Mouse (Mus musculus) CD4-positive helper T cell, adult 2 months (primary cell): ENCODE results near the gene Dst.
"Not testable (repeated sequence)": the region's sequence is repeated elsewhere in the genome, so short reads cannot be mapped to it uniquely, and the experiment has no call there.

ENCODE experiments used
- DNase-seq: peaks from one replicate; pipeline ENCODE4 v3.0.0-alpha.2; 2012; ENCODE audit warnings: low read depth, missing footprints, low spot score

Dst gene

GRCm38 (mm10) chr1:34290321-34290720, 382.3 kb downstream of the Dst start:
- DNase-seq = no peak

GRCm38 (mm10) chr1:34293198-34293597, 385.2 kb downstream of the Dst start:
- no peak for DNase-seq

GRCm38 (mm10) chr1:34297636-34298035, 389.6 kb downstream of the Dst start:
- no peak for DNase-seq

GRCm38 (mm10) chr1:34298631-34299184, 390.7 kb downstream of the Dst start:
- DNase-seq = no peak

- DNase-seq = no peak
Observed at GRCm38 (mm10) chr1:34299507-34299906, 391.5 kb downstream of the Dst start.

GRCm38 (mm10) chr1:34300309-34300980, 392.4 kb downstream of the Dst start:
- DNase-seq = no peak

GRCm38 (mm10) chr1:34304227-34304626, 396.2 kb downstream of the Dst start:
- DNase-seq = no peak

GRCm38 (mm10) chr1:34306741-34307140, 398.7 kb downstream of the Dst start:
- DNase-seq = no peak

- DNase-seq = no peak
Observed at GRCm38 (mm10) chr1:34307191-34307590, 399.2 kb downstream of the Dst start.

GRCm38 (mm10) chr1:34308841-34309240, 400.8 kb downstream of the Dst start:
- DNase-seq = not testable (repeated sequence)

GRCm38 (mm10) chr1:34309396-34309795, 401.4 kb downstream of the Dst start:
- no peak for DNase-seq

- no peak for DNase-seq
Observed at GRCm38 (mm10) chr1:34310532-34311250, 402.7 kb downstream of the Dst start.

GRCm38 (mm10) chr1:34312806-34313205, 404.8 kb downstream of the Dst start:
- no peak for DNase-seq

GRCm38 (mm10) chr1:34315381-34315780, 407.4 kb downstream of the Dst start:
- no peak for DNase-seq

GRCm38 (mm10) chr1:34324255-34324654, 416.2 kb downstream of the Dst start:
- DNase-seq = no peak

- no peak for DNase-seq
Observed at GRCm38 (mm10) chr1:34328606-34329005, 420.6 kb downstream of the Dst start.

- no peak for DNase-seq
Observed at GRCm38 (mm10) chr1:34331767-34332166, 423.7 kb downstream of the Dst start.
